Mouse (Mus musculus) heart, embryonic 11.5 days (tissue): ENCODE measurements around the gene Duxbl3. TPM values are rescaled to one million over a fixed set of nuclear protein-coding genes. Genes with fewer than 3 reads are reported as not detected.

ENCODE experiments used
- ATAC-seq: fragments of 200-750 bp; cut with Nextera tagmentation; replicated peaks from 2 replicates; pipeline ENCODE4 v1.8.0; 2017; ENCODE audit warnings: moderate library complexity; ENCODE audit not compliant: insufficient number of reproducible peaks, low FRiP score, low TSS enrichment
- H3K27ac ChIP-seq: fragments of 300-500 bp; sonication (generic); 2 replicates; pipeline ENCODE4 v1.5.1; 2014; ENCODE audit warnings: mild to moderate bottlenecking, low read depth, low read length
- H3K27me3 ChIP-seq: fragments of 300-500 bp; sonication (generic); 2 replicates; pipeline ENCODE4 v1.6.1; 2014; ENCODE audit warnings: mild to moderate bottlenecking, low read length, mixed read lengths; ENCODE audit not compliant: control insufficient read depth, insufficient read depth
- H3K36me3 ChIP-seq: fragments of 300-500 bp; sonication (generic); 2 replicates; pipeline ENCODE4 v1.6.1; 2014; ENCODE audit warnings: mild to moderate bottlenecking, low read length, moderate library complexity, mixed read lengths; ENCODE audit not compliant: control insufficient read depth, insufficient read depth
- H3K4me1 ChIP-seq: fragments of 300-500 bp; sonication (generic); 2 replicates; pipeline ENCODE4 v1.6.1; 2014; ENCODE audit warnings: low read length; ENCODE audit not compliant: control insufficient read depth, insufficient read depth
- H3K4me2 ChIP-seq: fragments of 300-500 bp; sonication (generic); 2 replicates; pipeline ENCODE4 v1.6.1; 2014; ENCODE audit warnings: mild to moderate bottlenecking, moderate library complexity
- H3K4me3 ChIP-seq: fragments of 300-500 bp; sonication (generic); 2 replicates; pipeline ENCODE4 v1.5.1; 2014; ENCODE audit warnings: low read depth, low read length
- H3K9ac ChIP-seq: fragments of 300-500 bp; sonication (generic); 2 replicates; pipeline ENCODE4 v1.6.1; 2014; ENCODE audit warnings: mild to moderate bottlenecking, low read depth, low read length, moderate library complexity
- H3K9me3 ChIP-seq: fragments of 300-500 bp; sonication (generic); replicated peaks from 2 replicates; pipeline ENCODE4 v1.6.1; 2016; ENCODE audit warnings: low read length; ENCODE audit not compliant: control insufficient read depth
- WGBS: fragments of 180-500 bp; shearing (Covaris S2); extraction: QIAGEN DNeasy Blood & Tissue Kit; methylation state at CpG from one replicate; pipeline ENCODE4 v1.1.7; 2014; ENCODE audit not compliant: insufficient replicate concordance; 5-methylcytosine and 5-hydroxymethylcytosine counted together
- polyA plus RNA-seq: library from polyadenylated mRNA; unstranded; fragments of >200 nt; fragmentation: Nextera tagmentation; extraction: Ambion mirVana; gene quantifications from 2 replicates; pipeline ENCODE4 v1.2.1, GENCODE M21; 2014

Duxbl3 gene
- polyA plus RNA-seq, 1 experiment from 2014 or later: 0.57 TPM

- Histone ChIP-seq H3K27ac (no peak overlapping the region), H3K4me1 (no peaks in the 10 kb centered on the region; the same call in 1 of the 2 replicates), H3K4me3 (no peak overlapping the region), H3K9me3 (no peaks in the 10 kb centered on the region), H3K27me3 (no peaks in the 10 kb centered on the region), H3K36me3 (no peaks in the 10 kb centered on the region), H3K9ac (no peak overlapping the region), H3K4me2 (no peak overlapping the region)
- 0 out of 2 replicates have a peak, but pooled peaks have one; percentile 10 for ATAC-seq
- 29% methylated on average over 2 of the region's 2 CpGs for WGBS
These were observed 45.3 kb downstream of the Duxbl3 start for GRCm38 (mm10) chr14:26303111-26303510.

DNA sequence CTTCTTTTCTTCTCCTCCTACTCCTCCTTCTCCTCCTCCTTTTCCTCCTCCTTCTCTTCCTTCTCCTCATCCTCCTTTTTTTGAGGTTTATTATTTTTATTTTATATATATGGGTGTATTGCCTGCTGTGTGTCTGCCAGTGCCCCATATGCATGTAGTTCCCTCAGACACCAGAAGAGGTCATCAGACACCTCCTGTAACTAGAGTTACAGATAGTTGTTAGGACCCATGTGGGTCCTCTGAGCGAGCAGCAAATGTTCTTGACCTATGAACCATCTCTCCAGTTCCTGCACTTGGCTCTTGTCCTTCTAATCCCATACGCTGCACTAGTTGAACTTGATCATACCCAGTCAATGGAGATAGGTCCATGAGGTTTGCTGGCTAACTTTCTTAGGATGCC lies 48.3 kb downstream of the Duxbl3 start:
- Histone ChIP-seq H3K4me1 (no peaks in the 10 kb centered on the region; the same call in 1 of the 2 replicates), H3K4me2 (no peak overlapping the region), H3K9me3 (no peaks in the 10 kb centered on the region), H3K4me3 (no peak overlapping the region), H3K27me3 (no peaks in the 10 kb centered on the region), H3K9ac (no peak overlapping the region), H3K27ac (no peak overlapping the region), H3K36me3 (no peaks in the 10 kb centered on the region)
- no peak for ATAC-seq
- 39% methylated on average over 2 of the region's 2 CpGs for WGBS

DNA sequence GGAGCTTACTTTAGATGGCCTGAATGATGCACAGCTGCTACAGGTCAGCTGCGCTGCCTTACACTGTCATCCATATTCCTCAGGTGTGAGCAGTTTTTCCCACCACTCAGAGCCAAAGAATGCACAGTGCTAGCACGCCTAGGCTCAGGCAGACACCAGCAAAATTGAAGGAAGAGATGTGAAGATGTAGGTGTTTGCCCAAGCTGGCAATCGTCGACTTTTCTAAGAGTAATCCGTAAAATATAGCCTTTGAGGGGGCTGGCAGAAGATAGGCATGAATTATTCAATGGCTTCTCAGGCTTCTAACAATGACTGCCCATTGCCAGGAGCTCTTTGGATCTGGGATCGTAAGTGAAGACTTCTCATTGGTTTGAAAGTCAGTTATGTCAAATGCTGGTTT lies 51.1 kb downstream of the Duxbl3 start:
- Histone ChIP-seq H3K4me2 (no peak overlapping the region), H3K36me3 (no peaks in the 10 kb centered on the region), H3K4me3 (no peak overlapping the region), H3K27me3 (no peaks in the 10 kb centered on the region), H3K9me3 (no peaks in the 10 kb centered on the region), H3K27ac (no peak overlapping the region), H3K4me1 (no peaks in the 10 kb centered on the region), H3K9ac (no peak overlapping the region)
- 83% methylated on average over 6 of the region's 6 CpGs for WGBS
- no peak for ATAC-seq

- Histone ChIP-seq H3K4me3 (no peak overlapping the region), H3K27ac (no peak overlapping the region), H3K36me3 (no peaks in the 10 kb centered on the region), H3K9me3 (no peaks in the 10 kb centered on the region), H3K4me1 (no peaks in the 10 kb centered on the region), H3K4me2 (no peak overlapping the region), H3K9ac (no peak overlapping the region), H3K27me3 (no peaks in the 10 kb centered on the region)
- ATAC-seq: no peak
- 79% methylated on average over 1 of the region's 1 CpGs for WGBS
These were observed 51.7 kb downstream of the Duxbl3 start for GRCm38 (mm10) chr14:26309511-26309910.

DNA sequence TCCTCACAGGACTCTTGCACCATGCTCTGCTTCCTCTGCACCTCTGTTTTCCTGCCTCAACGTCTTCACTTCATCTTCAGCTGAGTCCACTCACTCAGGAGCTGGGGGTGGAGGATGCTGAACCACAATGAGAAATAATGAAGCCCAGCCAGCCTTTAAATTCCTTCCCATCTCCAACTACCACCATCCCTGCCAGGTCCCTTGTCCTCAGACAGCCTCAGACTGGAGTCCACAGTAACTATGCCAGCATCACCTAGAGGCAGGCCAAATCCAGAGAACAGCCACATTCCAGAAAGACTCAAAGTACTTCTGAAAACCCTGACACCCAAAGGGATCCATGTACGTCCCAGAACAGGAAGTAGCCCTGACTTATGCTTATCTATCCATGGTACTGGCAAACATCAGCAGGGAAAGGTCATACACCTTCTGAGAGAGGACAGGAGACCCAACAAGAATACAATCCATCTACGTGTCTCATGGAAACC lies 58.5 kb downstream of the Duxbl3 start:
- no peaks in the 10 kb centered on the region for H3K9me3 ChIP-seq
- no peak for ATAC-seq
- H3K4me3 ChIP-seq: no peak overlapping the region
- no peaks in the 10 kb centered on the region for H3K27me3 ChIP-seq
- no peak overlapping the region for H3K9ac ChIP-seq
- no peaks in the 10 kb centered on the region for H3K4me1 ChIP-seq
- 44% methylated on average over 3 of the region's 3 CpGs for WGBS
- H3K36me3 ChIP-seq: no peaks in the 10 kb centered on the region
- H3K27ac ChIP-seq: no peak overlapping the region
- no peak overlapping the region for H3K4me2 ChIP-seq

Other genes with a start within 250 kb of the Duxbl3 start
- gene Gm9780, start 215.3 kb upstream of the Duxbl3 start, polyA plus RNA-seq: 0.15 and 1.0 TPM in 2 replicates
- gene Tmem254c, start 190.6 kb upstream of the Duxbl3 start, polyA plus RNA-seq: 27.6 and 30.8 TPM in 2 replicates
- not detected in 2 replicates for gene Cphx2, start 176.4 kb upstream of the Duxbl3 start, polyA plus RNA-seq
- gene Cphx3, start 175.7 kb upstream of the Duxbl3 start, polyA plus RNA-seq: not detected in 2 replicates
- gene Duxbl2, start 139.6 kb upstream of the Duxbl3 start, polyA plus RNA-seq: 1.1 TPM in 1 of 2 replicates, not detected in the other
- 0.50 and 3.5 TPM in 2 replicates for gene Plac9b, start 75.5 kb upstream of the Duxbl3 start, polyA plus RNA-seq
- gene Tmem254b, start 50.9 kb upstream of the Duxbl3 start, polyA plus RNA-seq: 22.1 and 25.1 TPM in 2 replicates